Mouse (Mus musculus): ENCODE data around the gene Nip7.
"Not testable (repeated sequence)": the region's sequence is repeated elsewhere in the genome, so short reads cannot be mapped to it uniquely, and the experiment has no call there.

The Nip7 gene

DNA sequence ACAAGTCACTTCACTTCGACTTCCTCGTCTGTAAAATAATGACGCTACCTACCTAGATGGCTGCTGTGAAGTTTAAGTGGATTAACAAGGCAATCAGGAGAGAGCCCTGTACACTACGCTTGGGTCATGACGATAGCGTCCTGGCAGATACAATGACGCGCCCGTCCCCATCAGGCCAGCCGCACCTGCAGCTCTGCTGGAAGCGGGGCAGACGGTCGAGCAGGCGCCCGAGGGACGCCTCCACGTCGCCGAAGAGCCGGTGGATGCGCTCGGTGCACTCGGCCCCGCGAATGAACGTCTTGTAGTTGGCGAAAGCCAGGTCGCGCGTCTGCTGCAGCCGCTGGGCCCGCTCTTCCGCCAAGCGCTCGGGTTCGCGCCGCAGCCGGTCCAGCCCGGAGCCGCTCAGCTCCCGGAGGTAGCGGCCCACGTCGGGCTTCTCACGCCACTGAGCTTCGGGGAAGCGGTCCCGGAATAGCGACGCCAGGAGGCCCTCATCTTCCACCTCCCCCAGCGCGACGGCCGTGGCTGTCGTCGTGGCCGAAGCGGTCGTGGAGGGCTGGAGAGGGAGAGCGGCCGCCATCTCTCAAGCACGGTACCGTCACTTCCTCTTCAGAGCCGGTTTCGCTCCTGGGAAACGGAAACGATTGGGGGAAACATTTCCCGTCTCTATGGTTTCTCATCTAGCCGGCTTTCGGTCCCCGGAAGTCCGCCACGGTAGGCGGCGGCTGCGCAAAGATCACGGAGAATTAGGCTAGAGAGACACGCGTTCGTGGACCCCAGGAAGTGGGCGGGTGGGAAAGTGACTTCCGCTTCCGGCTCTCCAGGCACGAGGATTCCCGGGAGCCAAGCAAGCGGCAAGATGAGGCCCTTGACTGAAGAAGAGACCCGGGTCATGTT, at the start of gene Nip7, which contains the start of gene Cog8:
Nip7 (plus strand) TSS at position 802 of the 897 bp plus-strand sequence.
Cog8 (minus strand) TSS at position 614 of the 897 bp plus-strand sequence.
- peak; percentile 98 for DNase-seq (ENCODE audit: low read depth, low spot score)

DNA sequence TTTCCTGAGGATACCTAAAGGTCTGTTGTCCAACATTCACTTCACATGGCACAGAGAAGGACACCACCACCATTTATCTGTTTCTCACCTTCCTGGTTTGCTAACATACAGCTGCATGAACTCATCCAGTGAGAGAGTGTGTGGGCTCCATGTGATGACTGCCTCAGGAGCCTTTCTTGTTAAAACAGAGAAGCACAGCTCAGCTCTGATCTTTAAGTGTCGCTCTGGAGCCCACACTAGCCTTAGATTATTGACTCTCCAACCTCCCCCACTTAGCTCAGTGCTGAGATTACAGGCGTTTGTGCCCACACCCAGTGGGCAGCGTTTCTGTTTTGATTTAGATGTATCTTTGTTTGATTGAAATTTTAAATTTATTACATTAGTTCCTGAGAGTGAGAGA, 48.9 kb upstream of the Nip7 start:
- DNase-seq (ENCODE audit: low read depth, low spot score), result no peak

DNA sequence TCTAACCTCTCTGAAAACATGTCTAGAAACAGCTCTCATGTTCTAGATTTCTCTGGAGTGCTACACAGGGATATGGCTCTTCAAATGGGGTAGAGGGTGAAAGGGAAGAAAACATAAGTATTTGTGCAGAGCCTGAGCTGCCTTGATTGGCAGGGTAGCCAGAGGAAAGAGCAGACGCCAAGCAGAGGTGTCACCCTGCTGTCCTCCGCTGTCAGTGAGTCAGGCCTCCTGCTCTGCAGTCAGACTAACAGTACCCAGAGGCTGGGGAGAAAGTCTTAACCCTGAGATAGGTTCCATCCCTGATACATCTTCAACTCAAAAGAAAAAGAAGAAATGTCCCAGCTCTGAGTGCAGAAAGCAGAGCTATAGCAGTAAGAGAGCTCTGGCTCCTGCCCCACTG, 44.0 kb upstream of the Nip7 start:
- DNase-seq (ENCODE audit: low read depth, low spot score), result no peak

DNA sequence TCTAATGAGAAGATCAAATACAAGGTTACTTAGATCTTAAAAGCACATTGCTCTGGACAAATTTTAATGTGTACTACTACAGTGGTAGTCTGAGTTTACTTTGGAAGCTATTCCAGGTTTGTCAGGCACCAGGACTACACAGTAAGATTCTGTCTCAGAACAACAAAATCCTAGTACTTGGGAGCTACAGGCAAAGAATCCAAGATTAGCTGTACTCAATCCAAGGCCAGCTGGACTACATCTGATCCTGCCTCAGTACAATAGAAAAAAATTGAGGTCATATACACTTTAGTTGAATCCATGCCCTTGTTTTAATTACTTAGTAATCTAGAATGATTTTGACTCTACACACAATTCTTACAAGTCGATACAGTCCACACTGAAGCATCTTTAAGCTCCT, 41.8 kb upstream of the Nip7 start:
- no peak for DNase-seq (ENCODE audit: low read depth, low spot score)

DNA sequence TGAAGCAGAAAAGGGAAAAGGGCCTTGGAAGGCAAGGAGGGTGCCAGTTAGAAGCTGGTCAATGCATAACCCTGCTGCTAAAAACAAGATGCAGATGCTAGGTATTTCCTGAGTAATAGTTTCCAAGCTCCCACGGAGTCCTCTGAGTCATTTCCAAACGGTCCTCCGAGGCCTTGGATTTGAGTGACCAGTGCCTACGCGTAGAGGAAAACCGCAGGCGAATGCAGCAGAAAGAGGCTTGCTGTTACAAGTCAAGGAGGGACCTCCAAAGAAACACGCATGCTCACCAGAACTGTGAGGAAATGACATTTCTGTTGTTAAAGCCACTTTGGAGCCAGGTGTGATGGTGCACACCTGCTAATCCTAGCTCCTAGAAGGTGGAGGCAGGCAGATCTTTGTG, 33.2 kb upstream of the Nip7 start:
- DNase-seq (ENCODE audit: low read depth, low spot score), result no peak

DNA sequence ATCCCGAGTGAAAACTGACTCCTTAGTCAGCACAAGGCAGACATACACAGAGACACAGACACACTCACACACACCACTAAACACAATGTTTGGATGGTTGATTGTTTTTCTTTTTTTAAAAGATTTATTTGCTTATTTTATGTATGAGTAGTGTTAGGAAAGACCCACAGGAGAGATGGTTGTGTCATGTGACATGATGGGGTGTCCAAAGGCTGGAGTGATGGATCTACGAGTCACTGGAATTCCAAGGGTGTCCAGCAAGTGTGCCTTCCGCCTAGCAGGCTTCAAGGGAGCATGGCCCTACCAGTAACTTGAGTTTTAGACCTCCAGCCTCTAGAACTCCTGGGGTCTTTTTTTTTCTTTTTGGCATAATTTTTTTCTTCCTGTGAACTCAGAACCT, 27.4 kb upstream of the Nip7 start:
- no peak for DNase-seq (ENCODE audit: low read depth, low spot score)

DNA sequence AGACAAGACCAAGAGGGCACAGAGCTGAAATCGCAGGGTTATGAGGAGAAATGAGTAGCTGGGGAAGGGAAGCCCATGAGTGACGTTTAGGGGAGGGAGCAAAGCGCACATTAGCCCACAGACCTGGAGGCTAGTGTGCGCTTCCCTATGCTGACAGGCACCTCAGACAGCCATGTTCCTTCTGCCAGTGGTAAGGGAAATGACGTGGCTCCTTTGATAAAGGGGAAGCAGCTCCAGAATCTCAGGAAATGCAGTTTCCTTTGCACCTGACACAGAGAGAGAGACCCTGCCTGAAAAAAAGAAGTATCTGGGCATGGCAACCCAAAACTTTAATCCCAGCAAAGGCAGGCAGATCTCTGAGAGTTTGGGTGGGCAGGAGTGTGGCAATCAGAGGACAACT, 26.6 kb upstream of the Nip7 start:
- DNase-seq (ENCODE audit: low read depth, low spot score), result no peak

DNA sequence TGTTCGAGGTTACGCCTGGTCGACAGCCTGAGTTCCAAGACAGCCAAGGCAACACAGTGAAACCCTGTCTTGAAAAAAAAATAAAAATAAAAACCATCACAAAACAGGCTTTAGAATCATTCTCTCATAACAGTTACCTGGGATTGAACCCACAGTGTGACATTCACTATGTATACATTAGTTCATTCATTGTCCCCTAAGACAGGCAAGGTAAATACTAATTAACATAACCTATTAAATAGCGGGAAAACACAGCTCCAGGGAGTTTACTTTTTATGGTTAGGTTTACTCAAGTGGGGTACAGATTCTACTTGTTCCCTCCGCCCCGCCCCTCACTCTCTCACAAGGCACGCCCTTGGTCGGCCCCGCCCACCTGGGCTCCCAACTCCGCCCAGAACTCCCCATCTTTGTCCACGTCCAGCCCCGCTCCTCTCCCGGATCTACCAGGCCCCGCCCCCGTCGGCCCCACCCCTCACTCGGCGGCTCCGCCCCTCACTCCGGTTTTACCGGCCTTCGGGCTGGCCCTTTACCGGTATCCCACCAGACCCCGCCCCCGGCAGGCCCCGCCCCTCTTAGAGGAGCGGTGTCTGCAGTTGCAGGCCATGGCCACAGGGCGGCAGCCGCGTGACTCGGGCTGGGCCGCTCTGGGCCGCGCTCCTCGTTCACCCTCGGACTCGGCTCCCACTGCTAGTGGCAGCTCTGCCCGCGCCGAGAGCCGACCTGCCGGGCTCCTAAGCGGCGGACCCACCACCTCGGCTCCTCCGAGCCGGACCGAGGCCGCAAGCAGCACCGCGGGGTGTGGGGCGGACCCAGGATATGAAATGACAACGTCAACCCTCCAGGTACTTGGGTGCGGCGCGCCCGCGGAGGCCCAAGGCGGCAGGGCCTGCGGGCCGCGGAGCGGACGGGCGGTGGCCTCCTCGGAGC, 25.8 kb upstream of the Nip7 start, which contains the start of gene Vps4a:
Vps4a (plus strand) TSS at position 573 of the 927 bp plus-strand sequence.
- peak; percentile 95 for DNase-seq (ENCODE audit: low read depth, low spot score)

DNA sequence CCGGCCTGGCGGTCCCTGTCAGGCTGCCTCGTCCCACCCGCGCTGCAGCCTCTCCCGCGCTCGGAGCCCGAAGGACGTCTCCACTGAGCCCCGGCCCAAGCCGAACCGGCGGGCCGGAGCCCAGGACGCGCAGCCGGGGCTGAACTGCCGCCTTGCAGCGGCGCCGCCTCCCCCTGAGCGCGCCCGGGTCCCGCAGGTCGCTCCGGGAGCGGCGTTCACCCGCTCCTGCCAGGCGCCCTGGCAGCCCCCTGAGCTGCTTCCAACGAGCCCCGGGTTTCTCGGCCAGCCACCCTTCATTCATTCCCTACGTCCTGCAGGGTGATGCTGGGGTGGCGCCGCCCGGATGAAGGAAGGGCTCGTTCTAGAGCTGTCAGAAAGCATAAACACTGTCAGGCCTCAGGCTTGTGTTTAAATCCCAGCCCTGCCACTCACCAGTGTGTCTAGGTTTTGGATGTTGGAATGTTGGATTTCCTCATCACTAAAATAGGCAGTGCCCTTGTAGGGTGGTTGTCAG, 25.0 kb upstream of the Nip7 start:
- peak; percentile 15 for DNase-seq (ENCODE audit: low read depth, low spot score)

DNA sequence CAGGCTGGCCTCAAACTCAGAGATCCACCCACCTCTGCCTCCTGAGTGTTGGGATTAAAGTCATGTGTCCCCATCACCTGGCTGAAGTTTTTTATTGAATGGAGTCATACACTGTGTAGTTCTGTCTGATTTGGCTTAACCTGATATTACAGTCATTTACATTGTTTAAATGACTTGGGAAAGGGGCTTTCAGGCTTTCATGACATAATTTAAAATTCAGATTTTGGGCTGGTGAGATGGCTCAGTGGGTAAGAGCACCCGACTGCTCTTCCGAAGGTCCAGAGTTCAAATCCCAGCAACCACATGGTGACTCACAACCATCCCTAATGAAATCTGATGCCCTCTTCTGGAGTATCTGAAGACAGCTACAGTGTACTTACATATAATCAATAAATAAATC, 23.1 kb upstream of the Nip7 start:
- not testable (repeated sequence) for DNase-seq (ENCODE audit: low read depth, low spot score)

DNA sequence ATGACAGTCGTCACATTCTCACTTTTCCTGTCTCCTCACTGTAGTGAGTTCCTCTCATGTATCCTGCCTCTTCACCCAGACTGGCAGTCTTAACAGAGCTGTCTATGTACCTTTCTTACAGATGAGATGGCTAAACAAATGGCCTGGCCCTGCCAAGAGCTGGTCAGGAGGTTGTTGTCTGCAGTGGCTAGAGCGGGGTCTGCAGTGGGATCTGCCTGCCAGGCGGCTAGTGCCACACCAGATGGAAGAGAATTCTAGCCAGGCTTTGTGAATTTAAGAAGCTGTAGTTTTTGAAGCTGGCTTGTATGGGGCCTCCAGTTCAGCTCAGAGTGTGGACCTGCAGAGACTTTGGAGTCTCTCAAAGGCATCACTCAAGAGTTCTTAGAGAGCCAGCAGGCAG, 21.0 kb upstream of the Nip7 start:
- no peak for DNase-seq (ENCODE audit: low read depth, low spot score)

DNA sequence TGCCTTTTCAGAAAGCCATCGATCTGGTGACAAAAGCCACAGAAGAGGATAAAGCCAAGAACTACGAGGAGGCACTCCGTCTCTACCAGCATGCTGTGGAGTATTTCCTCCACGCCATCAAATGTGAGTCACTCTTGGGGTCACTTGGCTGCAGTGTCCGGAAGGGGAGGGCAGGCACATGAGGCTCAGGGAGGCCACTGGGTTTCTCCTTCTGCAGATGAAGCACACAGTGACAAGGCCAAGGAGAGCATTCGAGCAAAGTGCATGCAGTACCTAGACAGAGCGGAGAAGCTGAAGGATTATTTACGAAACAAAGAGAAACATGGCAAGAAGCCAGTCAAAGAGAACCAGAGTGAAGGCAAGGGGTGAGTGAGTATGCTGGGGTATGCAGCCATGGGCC, 20.1 kb upstream of the Nip7 start:
- DNase-seq (ENCODE audit: low read depth, low spot score), result no peak

DNA sequence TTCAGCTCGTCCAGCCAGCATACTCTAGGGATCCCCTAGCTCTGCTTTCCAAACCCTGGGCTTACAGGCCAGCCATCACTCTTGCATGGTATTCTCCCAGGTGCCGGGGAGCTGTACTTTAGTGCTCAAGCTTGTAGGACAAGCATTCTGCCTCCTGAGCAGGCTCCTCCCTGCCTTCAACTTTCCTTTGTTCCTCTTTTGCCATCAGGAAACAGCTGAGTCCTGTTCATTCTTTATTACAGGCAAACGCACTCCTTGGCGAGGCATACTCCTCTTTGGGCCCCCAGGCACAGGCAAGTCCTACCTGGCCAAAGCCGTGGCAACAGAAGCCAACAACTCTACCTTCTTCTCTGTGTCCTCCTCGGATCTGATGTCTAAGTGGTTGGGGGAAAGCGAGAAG, 16.0 kb upstream of the Nip7 start:
- DNase-seq (ENCODE audit: low read depth, low spot score), result no peak

DNA sequence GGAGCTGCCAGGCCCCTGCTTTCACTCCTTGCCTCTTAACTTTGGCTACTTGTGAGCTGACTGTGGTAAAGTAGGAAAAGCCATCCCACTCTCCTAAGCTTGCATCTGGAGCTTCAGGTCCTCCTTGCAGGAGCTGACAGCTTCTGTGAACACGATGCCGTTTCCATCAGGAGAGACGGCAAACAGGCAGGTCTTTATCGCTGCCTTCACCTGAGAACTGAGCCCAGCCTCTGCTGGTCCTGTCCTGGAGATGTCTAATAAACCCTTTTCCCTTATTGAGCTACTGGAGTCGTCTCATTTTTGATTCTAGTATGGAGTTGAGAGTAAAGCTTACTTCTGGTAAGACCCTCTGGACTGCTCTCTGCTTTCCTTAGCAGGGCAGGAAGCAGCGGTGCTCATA, 11.2 kb upstream of the Nip7 start:
- no peak for DNase-seq (ENCODE audit: low read depth, low spot score)

DNA sequence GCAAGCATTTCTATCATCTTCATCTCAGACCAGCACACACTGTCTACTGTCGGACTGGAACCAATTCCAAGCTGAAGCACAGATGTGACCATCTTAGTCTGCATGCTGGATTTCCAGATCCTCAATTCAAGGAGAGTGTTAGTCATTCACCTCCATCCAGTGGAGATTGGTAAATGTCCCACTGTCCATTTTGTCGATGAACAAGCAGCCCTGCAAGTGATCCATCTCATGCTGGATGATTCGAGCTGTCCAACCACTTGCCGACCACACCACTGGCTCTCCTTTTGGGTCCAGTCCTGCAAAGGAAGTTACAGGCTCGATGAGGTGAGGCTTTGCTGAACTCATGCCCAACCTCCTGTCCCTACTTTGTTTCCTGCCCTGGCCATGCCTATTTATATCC, 9.7 kb upstream of the Nip7 start:
- no peak for DNase-seq (ENCODE audit: low read depth, low spot score)

DNA sequence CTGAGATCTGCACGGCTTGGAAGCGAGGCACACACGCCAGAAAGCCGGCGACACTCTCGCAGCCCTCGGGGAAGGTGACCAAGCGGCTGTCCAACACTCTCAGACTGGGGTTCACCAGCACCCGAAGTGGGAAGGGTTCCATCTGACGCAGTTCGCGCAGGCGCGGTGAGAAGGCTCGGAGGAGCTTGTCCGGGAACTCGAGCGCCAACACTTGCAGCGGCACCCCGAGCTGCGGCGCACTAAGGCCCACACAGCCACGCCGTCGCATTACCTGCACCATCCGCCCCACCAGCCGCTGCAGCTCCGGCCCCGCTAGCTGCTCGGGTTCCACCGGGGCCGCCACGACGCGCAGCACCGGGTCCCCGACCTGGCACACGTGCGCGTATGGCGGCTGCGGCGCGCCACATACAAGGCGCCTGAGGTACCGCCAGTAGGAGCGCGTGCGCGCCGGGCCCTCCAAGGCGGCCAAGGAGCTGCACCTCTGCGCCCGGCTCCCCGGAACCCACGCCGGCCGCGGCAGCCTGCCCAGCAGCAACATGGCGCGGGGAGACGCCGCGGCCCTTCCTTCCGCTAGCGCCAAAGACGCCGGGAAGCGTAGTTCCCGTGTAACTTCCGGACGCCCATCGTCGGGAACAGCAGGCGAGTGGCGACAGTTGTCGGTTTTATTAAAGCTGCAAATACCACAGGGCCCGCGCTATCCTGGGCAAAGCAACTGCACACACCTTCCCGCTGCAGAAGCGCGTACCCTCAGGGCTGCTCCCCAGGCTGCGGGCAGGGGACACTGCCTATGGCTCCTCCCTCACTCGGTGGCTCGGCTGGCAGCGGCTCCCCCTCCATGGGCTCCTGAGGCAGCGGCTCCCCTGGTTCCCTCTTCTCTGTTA, 8.4 kb upstream of the Nip7 start, which contains the start of gene Pdf:
Pdf (minus strand) TSS at position 554 of the 881 bp plus-strand sequence.
- DNase-seq (ENCODE audit: low read depth, low spot score), result peak; percentile 73

DNA sequence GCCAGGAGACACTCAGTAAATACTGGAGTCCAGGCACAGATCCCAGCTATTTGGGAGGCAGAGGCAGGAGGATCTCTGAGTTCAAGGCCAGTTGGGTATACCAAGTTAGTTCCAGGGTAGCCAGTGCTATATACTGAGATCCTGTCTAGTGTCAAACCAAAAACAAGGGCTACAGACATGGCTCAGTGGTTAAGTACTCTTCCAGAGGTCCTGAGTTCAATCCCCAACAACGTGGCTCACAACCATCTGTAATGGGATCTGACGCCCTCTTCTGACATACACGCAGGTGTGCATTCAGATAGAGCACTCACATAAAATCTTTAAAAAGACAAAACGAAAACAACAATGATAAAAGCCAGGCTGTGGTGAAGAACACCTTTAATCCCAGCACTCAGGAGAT, 7.2 kb upstream of the Nip7 start:
- DNase-seq (ENCODE audit: low read depth, low spot score), result no peak

DNA sequence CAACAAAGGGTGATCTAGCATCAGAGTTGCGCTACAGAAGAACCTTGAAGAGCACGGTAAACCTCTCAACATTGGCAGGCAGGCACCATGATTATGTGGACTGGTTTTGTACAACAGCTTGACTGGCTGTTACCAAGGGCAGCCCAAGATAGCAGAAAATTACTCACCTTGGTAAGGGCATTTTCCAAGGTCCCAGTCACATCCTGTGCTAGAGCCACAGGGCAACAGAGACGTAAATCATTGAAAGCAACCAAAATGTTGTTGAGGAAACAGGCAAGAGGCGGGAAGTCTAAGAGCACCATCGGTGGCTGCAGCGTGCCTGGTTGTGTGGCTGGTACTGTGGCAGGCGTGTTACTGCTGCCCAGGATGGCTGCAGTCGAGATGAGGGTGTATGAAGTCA, 4.6 kb upstream of the Nip7 start:
- DNase-seq (ENCODE audit: low read depth, low spot score), result no peak

DNA sequence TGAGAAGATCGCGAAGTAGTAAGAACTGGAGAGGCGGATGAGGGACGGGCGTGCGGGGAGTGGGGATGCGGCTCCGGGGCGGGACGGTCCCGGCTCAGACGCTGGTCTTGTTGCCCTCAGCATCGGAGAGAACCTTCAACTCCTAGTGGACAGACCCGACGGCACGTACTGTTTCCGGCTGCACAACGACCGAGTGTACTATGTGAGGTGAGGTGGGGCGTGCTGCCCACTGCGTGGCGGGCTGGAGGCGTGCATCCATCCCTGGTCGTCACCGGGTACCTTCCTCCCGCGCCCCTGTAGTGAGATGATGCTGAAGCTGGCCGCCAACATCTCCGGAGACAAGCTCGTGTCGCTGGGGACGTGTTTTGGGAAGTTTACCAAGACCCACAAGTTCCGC, 294 bp downstream of the Nip7 start:
- no peak for DNase-seq (ENCODE audit: low read depth, low spot score)

DNA sequence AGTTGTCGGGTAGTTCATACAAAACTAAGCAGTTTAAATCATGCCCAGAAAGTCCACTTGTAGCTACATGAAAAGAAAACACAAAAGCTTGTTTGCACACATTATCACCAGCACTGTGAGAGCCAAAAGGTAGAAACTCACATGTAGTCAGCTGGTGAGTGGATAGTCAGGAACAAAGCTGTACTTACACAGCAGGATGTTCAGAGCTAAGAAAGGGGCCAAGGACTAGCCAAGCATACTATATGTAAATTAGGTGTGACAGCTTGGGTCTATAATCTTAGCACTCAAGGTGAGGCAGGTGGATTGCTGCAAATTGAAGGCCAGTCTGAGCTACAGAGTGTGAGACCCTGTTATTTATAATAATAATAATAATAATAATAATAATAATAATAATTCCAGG, 5.9 kb downstream of the Nip7 start:
- no peak for DNase-seq (ENCODE audit: low read depth, low spot score)

Data from mesoderm, embryonic 11.5 days (tissue).